13 mouse cellular contexts compared by ENCODE assay signal in the genomic region with DNA sequence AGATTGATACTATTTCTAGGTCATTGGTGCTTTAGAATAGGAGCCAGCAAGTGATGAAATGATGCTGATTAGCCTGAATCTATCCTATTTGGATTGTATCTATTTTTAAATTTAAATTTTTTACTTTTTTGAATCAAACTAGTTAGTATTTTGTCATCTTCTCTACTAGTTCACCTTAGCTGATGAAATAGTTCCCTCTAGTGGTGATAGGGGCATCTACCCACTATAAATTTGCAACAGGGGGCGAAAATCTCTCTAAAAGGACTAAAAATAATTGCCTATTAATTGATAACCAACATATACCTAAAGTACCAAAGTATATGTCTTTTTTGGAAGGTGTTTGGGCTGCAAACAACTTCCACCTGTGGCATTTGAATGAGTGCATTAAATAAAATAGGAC. TPM values are rescaled to one million over a fixed set of nuclear protein-coding genes. Genes with fewer than 3 reads are reported as not detected.
DNase-seq lines count a peak whose midpoint lies in the region; ATAC-seq and TF ChIP-seq lines count a peak whose summit lies in the region.
"Had no signal": no experiment of that assay in that cellular context is flagged by ENCODE, and none has a peak within 500 bp of the region (broad histone marks: within the 10 kb centered on the region; RNA-seq: fewer than 3 reads in every experiment).

No protein-coding gene starts in this region.

- no peak for ATAC-seq in hindbrain, postnatal 0 days
- ATAC-seq in hindbrain, embryonic 13.5 days (ENCODE audit: low FRiP score): no peak
- no peak for ATAC-seq in erythroblast, adult 5-6 weeks (replicated peaks; ENCODE audit: low FRiP score, poor library complexity, severe bottlenecking)

- no peak for TF ChIP-seq POLR2A in CH12.LX (IDR thresholded peaks at IDR 0.05; ENCODE audit: low read depth, low read length)

- dilution Hi-C loops in CH12.LX (cut with MboI; ENCODE audit: extremely low pct_ligation_motif_present, extremely low pct_unique_long_range_greater_than_20kb, low sequenced_read_pairs): no loop called here

- no peak overlapping the region for H3K9ac ChIP-seq in hindbrain, postnatal 0 days (replicated peaks; ENCODE audit: low read length)
- no peak overlapping the region for H3K9ac ChIP-seq in hindbrain, embryonic 13.5 days
- H3K9ac ChIP-seq in CH12.LX (ENCODE audit: insufficient read depth, low read depth): no peak overlapping the region
- H3K9ac ChIP-seq: embryonic facial prominence, embryonic 12.5 days had no signal

- no peak overlapping the region for H3K4me2 ChIP-seq in hindbrain, postnatal 0 days (ENCODE audit: low read depth, low read length)
- H3K4me2 ChIP-seq in hindbrain, embryonic 13.5 days: no peak overlapping the region
- no peak overlapping the region for H3K4me2 ChIP-seq in CH12.LX (ENCODE audit: insufficient read depth, low read depth, poor library complexity, severe bottlenecking)
- H3K4me2 ChIP-seq: embryonic facial prominence, embryonic 12.5 days had no signal

- no peak for TF ChIP-seq EP300 in CH12.LX (IDR thresholded peaks at IDR 0.05; ENCODE audit: low read length)

- DNase-seq in hindbrain, postnatal 0 days (ENCODE audit: low spot score): peak; percentile 56
- DNase-seq in 3T3-L1 (ENCODE audit: low read depth, low spot score) (peak; percentile 64), CH12.LX (ENCODE audit: extremely low read depth) (peak; percentile 28)
- peak; percentile 3 for DNase-seq in c-Kit-positive CD71-positive TER-119-positive erythroid progenitor cells, embryonic 14.5 days (ENCODE audit: low spot score)
- no peak for DNase-seq in kidney, adult 18-20 months
- DNase-seq in kidney, postnatal 25 days: no peak
- DNase-seq: adrenal gland, adult 8-10 months; gastrocnemius, postnatal 25 days; thymus, postnatal 25 days had no signal

- H3K27me3 ChIP-seq in hindbrain, postnatal 0 days (ENCODE audit: insufficient read depth, low read length): no peaks in the 10 kb centered on the region
- no peaks in the 10 kb centered on the region for H3K27me3 ChIP-seq in hindbrain, embryonic 13.5 days
- H3K27me3 ChIP-seq in CH12.LX (replicated peaks): no peaks in the 10 kb centered on the region
- H3K27me3 ChIP-seq: embryonic facial prominence, embryonic 12.5 days; megakaryocyte, embryonic 14.5 days had no signal

- no peaks in the 10 kb centered on the region for H3K79me2 ChIP-seq in CH12.LX (replicated peaks; ENCODE audit: control insufficient read depth, extremely low read depth, insufficient read depth, poor library complexity, severe bottlenecking)

- H3K4me1 ChIP-seq in hindbrain, postnatal 0 days (ENCODE audit: insufficient read depth, low read length): no peaks in the 10 kb centered on the region
- H3K4me1 ChIP-seq in hindbrain, embryonic 13.5 days (replicated peaks): no peaks in the 10 kb centered on the region
- H3K4me1 ChIP-seq in CH12.LX (ENCODE audit: control insufficient read depth in 1 of 2, insufficient read depth in 2 of 2): no peaks in the 10 kb centered on the region
- H3K4me1 ChIP-seq: embryonic facial prominence, embryonic 12.5 days; megakaryocyte, embryonic 14.5 days had no signal

- WGBS in hindbrain, postnatal 0 days: 47% methylated on average over 1 of the region's 1 CpGs
- 68% methylated on average over 1 of the region's 1 CpGs for WGBS in hindbrain, embryonic 13.5 days

- peak; percentile 72 for TF ChIP-seq CTCF in hindbrain, postnatal 0 days (IDR thresholded peaks at IDR 0.05; ENCODE audit: low read depth)
- peak in 1 of 2 experiments; percentile 88; a peak in 2 of 4 replicates for TF ChIP-seq CTCF in CH12.LX (conservative IDR thresholded peaks at IDR 0.05 in 1 of 2, IDR thresholded peaks at IDR 0.05 in 1 of 2; ENCODE audit: low read depth in 2 of 2, low read length in 2 of 2)

- no peak overlapping the region for H3K27ac ChIP-seq in hindbrain, postnatal 0 days
- H3K27ac ChIP-seq in hindbrain, embryonic 13.5 days: no peak overlapping the region
- H3K27ac ChIP-seq in CH12.LX (ENCODE audit: insufficient read depth, low read depth): no peak overlapping the region
- H3K27ac ChIP-seq: embryonic facial prominence, embryonic 12.5 days had no signal

- H3K36me3 ChIP-seq in hindbrain, postnatal 0 days (ENCODE audit: insufficient read depth, low read length): no peaks in the 10 kb centered on the region
- peaks cover 25% of the 10 kb centered on the region for H3K36me3 ChIP-seq in hindbrain, embryonic 13.5 days
- peaks cover 4 to 20% of the 10 kb centered on the region in 2 experiments for H3K36me3 ChIP-seq in CH12.LX (replicated peaks in 1 of 2; ENCODE audit: control insufficient read depth in 1 of 2, insufficient read depth in 1 of 2, low read length in 1 of 2)

- no peaks in the 10 kb centered on the region for H3K9me3 ChIP-seq in hindbrain, postnatal 0 days (ENCODE audit: low read length)
- no peaks in the 10 kb centered on the region for H3K9me3 ChIP-seq in hindbrain, embryonic 13.5 days
- H3K9me3 ChIP-seq in CH12.LX (replicated peaks; ENCODE audit: low read length): no peaks in the 10 kb centered on the region
- H3K9me3 ChIP-seq: embryonic facial prominence, embryonic 12.5 days; megakaryocyte, embryonic 14.5 days had no signal

- TF ChIP-seq RAD21 in CH12.LX (IDR thresholded peaks at IDR 0.05; ENCODE audit: low read depth, low read length): peak; percentile 88

- in situ Hi-C loops in CH12.LX (cut with MboI; ENCODE audit: low pct_ligation_motif_present, low pct_unique_long_range_greater_than_20kb, low sequenced_read_pairs): no loop called here

- H3K4me3 ChIP-seq in hindbrain, postnatal 0 days (ENCODE audit: low read length): no peak overlapping the region
- no peak overlapping the region for H3K4me3 ChIP-seq in hindbrain, embryonic 13.5 days
- no peak overlapping the region for H3K4me3 ChIP-seq in CH12.LX (replicated peaks in 1 of 3; ENCODE audit: low read depth in 2 of 3, low read length in 2 of 3, poor library complexity in 1 of 3)
- H3K4me3 ChIP-seq: embryonic facial prominence, embryonic 12.5 days; megakaryocyte, embryonic 14.5 days had no signal

TF ChIP-seq in CH12.LX, 34 proteins besides CTCF, POLR2A, EP300 and RAD21:
- peak; percentile 12; the same call in 1 of the 2 replicates for TF ChIP-seq ZC3H11A (IDR thresholded peaks at IDR 0.05; ENCODE audit: low read depth, low read length)
- no peak for TF ChIP-seq MAZ (IDR thresholded peaks at IDR 0.05; ENCODE audit: low read depth, low read length)
- no peak for TF ChIP-seq UBTF (IDR thresholded peaks at IDR 0.05; ENCODE audit: low read depth, low read length)
- peak; percentile 53 for TF ChIP-seq SMC3 (IDR thresholded peaks at IDR 0.05; ENCODE audit: low read depth, low read length)

RNA-seq across cellular contexts. Expression of a gene that starts 46.4 kb away (rescaled TPM):
- 18.0 and 21.6 TPM in 2 replicates for total RNA-seq in hindbrain, postnatal 0 days (2014; rRNA removed)
- polyA plus RNA-seq in hindbrain, postnatal 0 days (2015; fragmentation: Nextera tagmentation; extraction: Ambion mirVana): 15.1 and 17.5 TPM in 2 replicates
- 21.8 and 22.6 TPM in 2 replicates for polyA plus RNA-seq in hindbrain, embryonic 13.5 days (2015; fragmentation: Nextera tagmentation; extraction: Ambion mirVana)
- total RNA-seq in CH12.LX (2012; rRNA removed) (2.2 and 2.6 TPM in 2 replicates), CH12.LX (2014; rRNA removed) (4.1 and 4.8 TPM in 2 replicates)
- 2.0 and 2.4 TPM in 2 replicates for polyA plus RNA-seq in CH12.LX (2012; ENCODE audit: insufficient read length, low read depth)
- total RNA-seq in erythroblast, adult 5-6 weeks (2015; ENCODE audit: low replicate concordance): not detected in 2 replicates
- total RNA-seq in erythroblast, adult 5-6 weeks (2017; ENCODE audit: low replicate concordance): 0.34 and 0.98 TPM in 2 replicates

Comparison
In these comparisons a context has a peak if more than half of its experiments do, and no peak if none do; other contexts are left out.
1. DNase-seq: peak in hindbrain, postnatal 0 days (single experiment), 3T3-L1 (single experiment), CH12.LX (single experiment) and c-Kit-positive CD71-positive TER-119-positive erythroid progenitor cells, embryonic 14.5 days (single experiment); none in kidney, adult 18-20 months (single experiment) and kidney, postnatal 25 days (0 of 2).